Mouse (Mus musculus): Measurements from ENCODE around the gene Phrf1. TPM values are rescaled to one million over a fixed set of nuclear protein-coding genes. Genes with fewer than 3 reads are reported as not detected.

The Phrf1 gene
- 121 and 131 TPM in 2 replicates for polyA plus RNA-seq (2016; fragmentation: Nextera tagmentation; extraction: Ambion mirVana)

DNA sequence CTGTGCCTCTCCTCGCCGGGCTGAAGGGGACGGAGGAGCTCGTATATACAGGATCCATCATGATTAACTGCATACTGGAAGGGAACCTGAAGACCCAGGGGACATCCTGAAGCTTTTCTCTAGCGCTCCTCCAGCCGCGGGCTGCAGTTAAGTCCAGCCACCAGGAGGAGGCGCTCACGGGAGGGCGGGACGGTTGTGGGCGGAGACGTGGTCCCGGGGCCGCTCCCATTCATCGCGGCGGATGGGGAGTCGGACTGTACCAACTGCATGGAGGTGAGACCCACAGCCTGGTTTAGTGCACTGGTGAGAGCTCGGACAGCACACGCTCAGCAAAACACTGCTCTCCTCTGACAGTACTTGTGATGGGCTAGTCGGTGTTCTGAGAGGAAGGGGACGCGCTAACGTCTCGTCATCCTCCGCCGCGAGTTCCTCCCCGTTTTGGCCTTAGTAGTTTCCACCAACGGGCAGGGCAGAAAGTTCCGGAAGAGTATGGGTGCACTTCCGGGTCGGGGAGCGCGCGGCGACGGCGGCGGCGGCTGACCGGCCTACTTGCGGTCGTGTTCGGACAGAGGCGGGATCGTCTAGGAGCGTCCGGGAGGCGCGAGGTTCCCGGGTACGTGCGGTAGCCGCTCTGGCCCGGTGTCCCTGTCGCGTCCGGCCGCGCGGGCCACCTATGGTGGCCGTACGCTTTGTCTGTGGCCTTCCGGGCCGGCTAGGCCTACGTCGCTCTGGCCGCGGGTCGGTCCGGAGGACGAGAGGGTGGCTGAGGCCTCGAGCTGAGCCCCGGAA, at the start of gene Phrf1:
Phrf1 (plus strand) TSS at position 506 of the 789 bp plus-strand sequence.
- under 1% methylated on average over 76 of the region's 76 CpGs for WGBS
- no peaks in the 10 kb centered on the region for H3K9me3 ChIP-seq (replicated peaks)
- peak; percentile 98 for DNase-seq (ENCODE audit: low spot score)
- H3K4me3 ChIP-seq, result peak within 1 kb of the TSS; percentile 99
- peaks cover 31% of the 10 kb centered on the region for H3K36me3 ChIP-seq
- H3K27me3 ChIP-seq (ENCODE audit: low read depth, poor library complexity, severe bottlenecking), result no peaks in the 10 kb centered on the region
- peak within 1 kb of the TSS; percentile 98 for H3K27ac ChIP-seq
- peaks cover 20% of the 10 kb centered on the region for H3K4me1 ChIP-seq

DNA sequence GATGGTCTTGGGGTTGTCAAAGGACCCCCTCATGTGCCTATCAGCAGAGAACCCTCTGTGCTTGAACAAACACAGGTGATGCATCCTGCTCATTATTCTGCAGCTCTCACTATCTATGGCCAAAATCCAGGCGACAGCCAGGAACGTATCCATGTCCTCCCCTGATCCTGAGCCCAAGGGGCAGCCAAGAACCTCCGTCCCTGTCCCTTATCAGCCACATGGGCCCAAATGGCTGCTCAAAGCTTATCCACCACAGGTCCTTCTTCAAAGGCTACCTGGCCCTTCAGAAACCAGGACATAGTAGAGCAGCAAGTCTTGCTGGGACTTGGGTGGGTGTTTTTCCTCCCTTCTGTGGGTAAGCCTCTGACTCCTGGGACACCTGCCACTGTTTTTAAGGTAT, 40.4 kb upstream of the Phrf1 start:
- WGBS, result 83% methylated on average over 3 of the region's 3 CpGs
- H3K36me3 ChIP-seq, result peaks cover 39% of the 10 kb centered on the region
- no peak overlapping the region for H3K4me3 ChIP-seq
- no peak overlapping the region for H3K27ac ChIP-seq
- H3K9me3 ChIP-seq (replicated peaks), result no peaks in the 10 kb centered on the region
- DNase-seq (ENCODE audit: low spot score), result no peak
- H3K27me3 ChIP-seq (ENCODE audit: low read depth, poor library complexity, severe bottlenecking), result no peaks in the 10 kb centered on the region
- peaks cover 16% of the 10 kb centered on the region for H3K4me1 ChIP-seq

DNA sequence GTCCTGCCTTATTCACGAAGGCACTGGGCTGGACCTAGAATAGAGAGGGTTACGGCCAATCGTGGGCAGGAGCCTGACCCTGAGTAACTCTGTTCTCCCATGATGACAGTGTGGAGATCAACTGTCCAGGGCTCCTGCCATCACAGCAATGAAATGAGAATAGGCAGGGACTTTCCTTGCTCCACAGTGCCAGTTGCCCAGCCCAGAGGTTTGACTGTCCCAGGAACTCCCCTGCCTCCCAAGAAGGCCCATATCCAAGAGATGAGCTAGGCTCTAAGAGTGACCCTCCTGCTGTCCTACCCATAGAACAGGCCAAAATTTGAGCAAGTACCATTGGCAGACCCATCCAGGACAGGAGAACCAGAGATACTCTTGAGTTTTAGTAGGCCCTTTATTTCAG, 39.9 kb upstream of the Phrf1 start:
- WGBS, result 94% methylated on average over 3 of the region's 3 CpGs
- peaks cover 19% of the 10 kb centered on the region for H3K4me1 ChIP-seq
- no peak for DNase-seq (ENCODE audit: low spot score)

DNA sequence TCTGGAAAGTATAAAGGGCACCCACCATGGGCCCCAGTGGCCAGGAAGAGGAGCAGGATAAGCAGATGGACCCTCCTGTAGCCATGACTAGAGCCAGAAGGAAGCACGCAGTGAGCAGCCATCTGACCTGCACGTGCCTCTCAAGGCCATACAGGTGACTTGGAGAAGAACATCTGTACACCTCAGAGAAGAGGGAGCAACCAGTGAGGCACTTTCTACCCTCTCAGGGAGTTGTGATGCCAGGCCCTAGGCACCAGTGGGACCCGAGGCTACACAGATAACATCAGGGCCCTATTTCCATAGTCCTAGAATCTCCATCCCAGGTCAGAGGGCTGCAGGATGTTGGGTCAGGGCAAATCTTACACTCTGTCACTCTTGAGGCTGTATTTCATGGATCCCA, 38.4 kb upstream of the Phrf1 start:
- 96% methylated on average over 3 of the region's 3 CpGs for WGBS
- Histone ChIP-seq H3K27ac (no peak overlapping the region), H3K9me3 (replicated peaks) (no peaks in the 10 kb centered on the region), H3K4me1 (peaks cover 27% of the 10 kb centered on the region), H3K4me3 (no peak overlapping the region), H3K27me3 (ENCODE audit: low read depth, poor library complexity, severe bottlenecking) (no peaks in the 10 kb centered on the region), H3K36me3 (peaks cover 39% of the 10 kb centered on the region)
- no peak for DNase-seq (ENCODE audit: low spot score)

More for the DNA sequence above, 39.9 kb upstream of the Phrf1 start:
- no peaks in the 10 kb centered on the region for H3K9me3 ChIP-seq (replicated peaks)
- peaks cover 39% of the 10 kb centered on the region for H3K36me3 ChIP-seq
- no peak overlapping the region for H3K4me3 ChIP-seq
- no peak overlapping the region for H3K27ac ChIP-seq
- no peaks in the 10 kb centered on the region for H3K27me3 ChIP-seq (ENCODE audit: low read depth, poor library complexity, severe bottlenecking)

DNA sequence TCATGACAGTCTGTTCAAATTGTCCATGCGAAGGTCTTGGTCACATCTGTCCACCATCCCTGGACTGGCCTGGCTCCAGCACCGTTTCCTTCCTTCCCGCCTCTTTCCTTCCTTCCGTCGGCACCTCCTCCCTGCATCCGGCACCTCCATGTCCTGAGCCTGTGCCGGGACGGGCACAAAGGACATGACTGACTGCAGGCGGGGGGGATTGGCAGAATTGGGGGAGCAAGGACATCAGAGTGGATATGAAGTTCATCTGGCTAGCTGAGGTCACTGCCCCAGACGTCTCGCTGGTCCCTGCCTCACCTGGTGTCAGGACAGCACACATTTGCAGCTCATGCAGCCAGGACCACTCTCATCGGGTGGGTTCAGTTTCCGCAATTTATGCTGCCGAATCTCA, 37.5 kb upstream of the Phrf1 start:
- H3K36me3 ChIP-seq, result peaks cover 39% of the 10 kb centered on the region
- no peak overlapping the region for H3K4me3 ChIP-seq
- WGBS, result 94% methylated on average over 14 of the region's 14 CpGs
- no peaks in the 10 kb centered on the region for H3K9me3 ChIP-seq (replicated peaks)
- peaks cover 32% of the 10 kb centered on the region for H3K4me1 ChIP-seq
- no peaks in the 10 kb centered on the region for H3K27me3 ChIP-seq (ENCODE audit: low read depth, poor library complexity, severe bottlenecking)
- DNase-seq (ENCODE audit: low spot score), result no peak
- H3K27ac ChIP-seq, result no peak overlapping the region

DNA sequence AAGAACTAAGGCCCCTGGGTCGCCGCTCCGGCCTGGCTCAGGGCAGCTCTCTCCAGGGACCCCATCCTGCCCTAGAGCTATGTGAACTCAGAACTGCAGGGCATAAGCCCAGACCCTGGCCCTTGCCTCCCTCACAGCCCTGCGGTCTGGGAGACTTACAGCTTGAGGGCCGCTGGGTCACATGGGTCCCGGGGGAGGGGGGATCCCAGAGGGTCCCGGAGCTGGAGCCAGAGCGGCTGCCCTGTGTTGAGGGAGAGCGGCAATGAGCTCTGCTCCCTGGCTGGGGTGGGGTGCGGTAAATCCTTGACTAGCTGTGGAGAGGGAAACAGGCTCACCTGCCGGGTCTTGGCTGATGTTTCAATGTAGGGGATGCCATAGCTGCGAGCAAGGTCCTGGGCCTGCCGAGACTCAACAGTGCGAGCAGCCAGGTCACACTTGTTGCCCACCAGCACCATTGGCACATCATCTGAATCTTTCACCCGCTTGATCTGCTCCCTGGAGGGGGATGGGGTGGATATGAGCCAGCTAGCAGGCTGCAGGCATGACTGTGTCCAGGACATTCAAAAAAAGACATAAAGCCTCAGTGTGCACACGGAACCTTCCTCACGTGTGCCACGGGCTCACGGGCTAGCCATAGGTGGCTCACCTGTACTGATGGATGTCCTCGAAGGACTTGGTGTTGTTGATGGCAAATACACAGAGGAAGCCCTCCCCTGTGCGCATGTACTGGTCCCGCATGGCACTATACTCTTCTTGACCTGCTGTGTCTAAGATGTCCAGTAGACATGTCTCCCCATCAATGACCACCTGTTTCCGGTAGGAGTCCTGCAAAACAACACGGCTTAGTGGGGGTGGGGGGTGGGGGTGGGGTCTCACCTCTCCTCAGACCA, 36.5 kb upstream of the Phrf1 start:
- Histone ChIP-seq H3K9me3 (replicated peaks) (no peaks in the 10 kb centered on the region), H3K36me3 (peaks cover 39% of the 10 kb centered on the region), H3K4me3 (peak overlapping the region; percentile 85), H3K27ac (no peak overlapping the region; the same call in 1 of the 2 replicates), H3K4me1 (peaks cover 32% of the 10 kb centered on the region), H3K27me3 (ENCODE audit: low read depth, poor library complexity, severe bottlenecking) (no peaks in the 10 kb centered on the region)
- WGBS, result 93% methylated on average over 24 of the region's 24 CpGs
- no peak for DNase-seq (ENCODE audit: low spot score)

DNA sequence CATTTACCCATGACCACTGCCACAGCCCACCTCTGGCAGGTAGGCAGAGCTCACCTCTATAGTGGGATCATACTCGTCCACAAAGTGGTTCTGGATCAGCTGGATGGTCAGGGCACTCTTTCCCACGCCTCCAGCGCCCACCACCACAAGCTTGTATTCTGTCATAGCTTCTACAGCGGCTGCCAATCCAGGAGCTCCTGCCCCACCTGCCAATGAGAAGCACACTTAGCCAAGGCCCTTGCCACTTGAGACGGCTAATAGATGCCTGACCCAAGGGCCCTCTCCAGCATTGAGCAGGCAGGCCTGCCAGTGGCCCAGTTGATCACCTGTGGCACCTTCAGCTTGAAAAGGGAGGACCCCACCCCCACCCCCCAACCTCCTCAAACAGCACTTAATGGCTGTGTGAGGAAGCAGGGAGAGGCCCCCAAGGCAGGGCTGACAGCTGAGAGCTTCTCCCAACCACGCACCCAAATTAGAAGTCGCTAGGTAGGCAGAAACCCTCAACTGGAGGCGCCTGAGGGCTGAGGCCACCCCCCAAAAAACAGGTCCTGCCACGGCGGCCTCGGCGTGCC, 35.7 kb upstream of the Phrf1 start:
- 31% methylated on average over 12 of the region's 12 CpGs for WGBS
- H3K9me3 ChIP-seq (replicated peaks), result no peaks in the 10 kb centered on the region
- peaks cover 32% of the 10 kb centered on the region for H3K4me1 ChIP-seq
- peaks cover 39% of the 10 kb centered on the region for H3K36me3 ChIP-seq
- H3K4me3 ChIP-seq, result peak overlapping the region; percentile 85
- H3K27ac ChIP-seq, result peak overlapping the region; percentile 92
- peak; percentile 45 for DNase-seq (ENCODE audit: low spot score)
- no peaks in the 10 kb centered on the region for H3K27me3 ChIP-seq (ENCODE audit: low read depth, poor library complexity, severe bottlenecking)

DNA sequence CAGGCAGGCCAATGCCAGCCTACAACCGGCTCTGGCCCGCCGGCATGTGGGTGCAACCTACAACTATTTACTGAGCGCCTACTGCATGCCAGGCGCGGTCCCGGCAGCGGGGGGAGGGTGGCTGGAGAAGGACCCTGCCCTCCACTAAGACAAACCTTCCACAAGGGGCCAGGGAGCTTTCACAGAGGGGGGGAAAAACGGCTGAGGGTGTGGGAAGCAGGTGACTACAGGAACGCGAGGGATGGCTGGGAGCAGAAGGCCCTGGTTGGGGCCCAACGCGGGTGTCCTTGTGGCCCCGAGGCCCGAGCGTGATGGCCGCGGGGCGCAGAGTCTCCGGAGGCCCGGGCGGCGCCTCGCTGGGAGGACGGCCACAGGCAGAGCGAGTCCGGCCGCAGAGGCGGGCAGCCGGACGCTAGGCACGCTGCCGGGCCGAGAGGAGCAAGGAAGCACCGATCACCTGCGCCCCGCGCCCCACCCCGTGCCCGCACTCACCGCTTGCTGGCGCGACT, 35.2 kb upstream of the Phrf1 start:
- no peak for DNase-seq (ENCODE audit: low spot score)

DNA sequence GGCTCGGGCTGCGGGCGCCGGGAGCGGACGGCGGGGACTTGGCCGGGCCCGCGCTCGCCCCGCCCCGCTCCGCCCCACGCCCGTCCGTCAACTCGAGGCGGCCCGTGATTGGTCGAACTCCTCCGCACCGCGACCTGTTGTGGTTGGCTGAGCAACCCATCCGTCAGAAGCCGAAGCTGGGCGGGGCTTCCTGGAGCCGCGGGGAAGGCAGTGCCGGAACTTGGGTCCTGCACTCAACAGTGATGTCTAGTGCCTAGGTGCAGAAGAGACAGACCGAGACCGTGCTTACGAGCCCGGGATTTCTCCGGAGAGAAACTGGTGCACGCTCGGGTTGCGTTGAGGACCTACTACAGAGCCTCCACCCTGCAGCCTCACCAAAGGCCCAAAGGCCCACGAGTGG, 34.6 kb upstream of the Phrf1 start, which contains the start of the genes Hras and Lrrc56:
Hras (minus strand) TSS at position 58 of the 400 bp plus-strand sequence.
Lrrc56 (plus strand) TSS at position 210 of the 400 bp plus-strand sequence.
- Histone ChIP-seq H3K9me3 (replicated peaks) (no peaks in the 10 kb centered on the region), H3K27ac (peak within 1 kb of the TSS; percentile 92), H3K27me3 (ENCODE audit: low read depth, poor library complexity, severe bottlenecking) (no peaks in the 10 kb centered on the region), H3K4me3 (peak within 1 kb of the TSS; percentile 85), H3K36me3 (peaks cover 39% of the 10 kb centered on the region), H3K4me1 (peaks cover 32% of the 10 kb centered on the region)
- under 1% methylated on average over 29 of the region's 39 CpGs for WGBS
- peak; percentile 99 for DNase-seq (ENCODE audit: low spot score)

More for the DNA sequence above, 35.2 kb upstream of the Phrf1 start:
- 2% methylated on average over 37 of the region's 43 CpGs for WGBS
- peak overlapping the region; percentile 85 for H3K4me3 ChIP-seq
- H3K27ac ChIP-seq, result peak overlapping the region; percentile 92
- H3K9me3 ChIP-seq (replicated peaks), result no peaks in the 10 kb centered on the region
- no peaks in the 10 kb centered on the region for H3K27me3 ChIP-seq (ENCODE audit: low read depth, poor library complexity, severe bottlenecking)
- H3K4me1 ChIP-seq, result peaks cover 32% of the 10 kb centered on the region
- H3K36me3 ChIP-seq, result peaks cover 42% of the 10 kb centered on the region

DNA sequence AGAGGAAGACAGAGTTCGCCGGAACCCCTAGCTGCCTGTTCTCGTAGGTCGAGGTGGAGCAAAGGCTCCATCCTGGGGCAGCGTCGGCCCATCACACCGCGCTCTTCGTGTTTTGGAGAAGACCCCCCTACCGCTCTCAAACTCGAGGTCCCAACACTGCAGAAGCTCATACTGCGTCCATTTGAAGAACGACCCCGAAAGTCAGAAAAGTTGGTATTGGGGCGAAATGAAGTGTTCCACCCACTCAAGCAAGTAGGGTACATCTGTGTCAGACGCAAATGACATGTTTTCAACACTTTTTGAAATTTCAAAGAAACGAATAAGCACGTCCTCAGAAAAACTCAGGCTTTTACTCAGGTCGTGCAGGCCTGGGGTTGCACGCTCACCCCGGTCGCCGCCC, 34.2 kb upstream of the Phrf1 start:
- Histone ChIP-seq H3K27ac (peak overlapping the region; percentile 92), H3K27me3 (ENCODE audit: low read depth, poor library complexity, severe bottlenecking) (no peaks in the 10 kb centered on the region), H3K9me3 (replicated peaks) (no peaks in the 10 kb centered on the region), H3K4me1 (peaks cover 32% of the 10 kb centered on the region), H3K4me3 (peak overlapping the region; percentile 85), H3K36me3 (peaks cover 35% of the 10 kb centered on the region)
- no peak for DNase-seq (ENCODE audit: low spot score)
- WGBS, result under 1% methylated on average over 23 of the region's 23 CpGs

DNA sequence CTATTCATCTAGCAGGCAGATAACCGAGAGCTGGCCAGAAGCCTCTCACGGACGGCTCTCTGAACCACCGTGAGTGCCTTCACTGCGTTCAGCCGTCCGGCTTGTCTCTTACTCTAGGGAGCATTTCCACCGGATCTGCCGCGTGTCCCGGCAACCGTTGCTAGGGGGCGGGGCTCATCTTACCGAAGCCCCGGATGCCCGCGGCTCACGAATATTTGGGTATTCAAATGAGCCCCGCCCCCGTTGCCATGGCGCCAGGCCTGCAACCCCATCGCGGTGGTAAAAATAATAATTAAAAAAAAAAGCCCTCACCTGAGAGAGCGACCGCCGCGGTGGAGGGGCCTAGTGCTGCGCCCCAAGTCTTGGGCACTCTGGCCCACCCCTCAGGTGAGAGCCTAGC, 33.8 kb upstream of the Phrf1 start:
- Histone ChIP-seq H3K27me3 (ENCODE audit: low read depth, poor library complexity, severe bottlenecking) (no peaks in the 10 kb centered on the region), H3K27ac (peak overlapping the region; percentile 92), H3K36me3 (peaks cover 31% of the 10 kb centered on the region), H3K4me1 (peaks cover 32% of the 10 kb centered on the region), H3K9me3 (replicated peaks) (no peaks in the 10 kb centered on the region), H3K4me3 (peak overlapping the region; percentile 85)
- peak; percentile 99 for DNase-seq (ENCODE audit: low spot score)
- under 1% methylated on average over 28 of the region's 28 CpGs for WGBS

DNA sequence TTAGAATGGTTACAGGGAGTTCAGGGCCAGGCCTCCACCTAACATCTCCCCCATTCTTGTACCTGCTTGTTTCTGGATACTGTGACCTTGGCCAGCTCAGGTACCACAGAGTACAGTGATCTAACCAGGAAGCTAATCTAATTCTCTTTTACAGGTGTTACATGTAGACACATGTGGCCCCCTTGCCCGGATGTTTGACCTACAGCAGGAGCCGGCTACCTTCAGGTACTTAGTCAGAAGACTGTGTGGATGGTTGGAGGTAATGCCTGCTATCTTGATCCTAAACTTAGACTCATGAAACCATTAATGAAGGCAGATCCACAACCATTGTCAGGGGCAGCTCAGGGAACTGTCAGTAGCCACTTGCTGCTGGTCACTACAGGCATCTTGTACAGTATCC, 32.8 kb upstream of the Phrf1 start:
- peak overlapping the region; percentile 85; the same call in 1 of the 2 replicates for H3K4me3 ChIP-seq
- no peaks in the 10 kb centered on the region for H3K9me3 ChIP-seq (replicated peaks)
- H3K27ac ChIP-seq, result no peak overlapping the region
- H3K4me1 ChIP-seq, result peaks cover 32% of the 10 kb centered on the region
- no peaks in the 10 kb centered on the region for H3K27me3 ChIP-seq (ENCODE audit: low read depth, poor library complexity, severe bottlenecking)
- peaks cover 21% of the 10 kb centered on the region for H3K36me3 ChIP-seq
- WGBS, result 93% methylated on average over 2 of the region's 2 CpGs
- DNase-seq (ENCODE audit: low spot score), result no peak

All from limb, embryonic 10.5 days (tissue).